Mouse (Mus musculus) stomach, embryonic 16.5 days (tissue): ENCODE measurements at regions not wholly inside any gene's neighbourhood (a gene's known extent, or its start where the extent isn't known, plus 50 kb on each side); places are given as distances from the start of the nearest gene placed in this dataset.

Experiments
- ATAC-seq: fragments of 200-750 bp; cut with Nextera tagmentation; 2 replicates; pipeline ENCODE4 v1.8.0; 2017; ENCODE audit warnings: moderate number of reproducible peaks, moderate TSS enrichment; ENCODE audit not compliant: insufficient read depth, low FRiP score
- H3K27ac ChIP-seq: fragments of 300-500 bp; sonication (generic); 2 replicates; pipeline ENCODE4 v1.5.1; 2014; ENCODE audit warnings: low read length
- H3K27me3 ChIP-seq: fragments of 300-500 bp; sonication (generic); 2 replicates; pipeline ENCODE4 v1.6.1; 2014; ENCODE audit warnings: low read length, control low read depth, mixed read lengths; ENCODE audit not compliant: control insufficient read depth, insufficient read depth
- H3K36me3 ChIP-seq: fragments of 300-500 bp; sonication (generic); 2 replicates; pipeline ENCODE4 v1.6.1; 2014; ENCODE audit warnings: low read length; ENCODE audit not compliant: control insufficient read depth, insufficient read depth
- H3K4me1 ChIP-seq: fragments of 300-500 bp; sonication (generic); 2 replicates; pipeline ENCODE4 v1.6.1; 2014; ENCODE audit warnings: low read length, control low read depth, mixed read lengths; ENCODE audit not compliant: control insufficient read depth, insufficient read depth
- H3K4me2 ChIP-seq: fragments of 300-500 bp; sonication (generic); 2 replicates; pipeline ENCODE4 v1.6.1; 2014; ENCODE audit warnings: low read depth, low read length, mixed read lengths
- H3K4me3 ChIP-seq: fragments of 300-500 bp; sonication (generic); replicated peaks from 2 replicates; pipeline ENCODE4 v1.5.1; 2014; ENCODE audit warnings: mild to moderate bottlenecking, low read length
- H3K9ac ChIP-seq: fragments of 300-500 bp; sonication (generic); 2 replicates; pipeline ENCODE4 v1.6.1; 2014; ENCODE audit warnings: low read length
- H3K9me3 ChIP-seq: fragments of 300-500 bp; sonication (generic); replicated peaks from 2 replicates; pipeline ENCODE4 v1.6.1; 2016; ENCODE audit warnings: low read length, control low read depth; ENCODE audit not compliant: control insufficient read depth
- WGBS: fragments of 180-500 bp; shearing (Covaris S2); extraction: QIAGEN DNeasy Blood & Tissue Kit; methylation state at CpG from one replicate; pipeline ENCODE4 v1.1.7; 2014; 5-methylcytosine and 5-hydroxymethylcytosine counted together

GRCm38 (mm10) chr12:24769156-24769555 lies 61.1 kb downstream of the Rrm2 start:
- 93% methylated on average over 1 of the region's 1 CpGs for WGBS
- H3K27ac ChIP-seq: no peak overlapping the region
- H3K36me3 ChIP-seq: no peaks in the 10 kb centered on the region
- no peaks in the 10 kb centered on the region for H3K27me3 ChIP-seq
- no peak overlapping the region for H3K9ac ChIP-seq
- H3K4me1 ChIP-seq: no peaks in the 10 kb centered on the region
- H3K4me3 ChIP-seq: no peak overlapping the region
- no peak overlapping the region for H3K4me2 ChIP-seq
- ATAC-seq: no peak
- H3K9me3 ChIP-seq: no peaks in the 10 kb centered on the region

GRCm38 (mm10) chr12:24772807-24773206 lies 57.9 kb upstream of the Mboat2 start:
- Histone ChIP-seq H3K4me2 (no peak overlapping the region), H3K9ac (no peak overlapping the region), H3K36me3 (no peaks in the 10 kb centered on the region), H3K4me3 (no peak overlapping the region), H3K27me3 (no peaks in the 10 kb centered on the region), H3K27ac (no peak overlapping the region), H3K4me1 (no peaks in the 10 kb centered on the region), H3K9me3 (no peaks in the 10 kb centered on the region)
- WGBS: 67% methylated on average over 6 of the region's 6 CpGs
- ATAC-seq: no peak

- H3K27me3 ChIP-seq: no peaks in the 10 kb centered on the region
- no peaks in the 10 kb centered on the region for H3K36me3 ChIP-seq
- H3K4me1 ChIP-seq: peaks cover 7% of the 10 kb centered on the region; the same call in 1 of the 2 replicates
- H3K4me2 ChIP-seq: no peak overlapping the region
- ATAC-seq: no peak
- H3K9me3 ChIP-seq: no peaks in the 10 kb centered on the region
- H3K27ac ChIP-seq: no peak overlapping the region
- H3K4me3 ChIP-seq: no peak overlapping the region
- WGBS: 90% methylated on average over 2 of the region's 2 CpGs
- no peak overlapping the region for H3K9ac ChIP-seq
Observed at GRCm38 (mm10) chr12:24777761-24778160, 52.9 kb upstream of the Mboat2 start.

GRCm38 (mm10) chr12:24778876-24779275 lies 51.8 kb upstream of the Mboat2 start:
- H3K4me1 ChIP-seq: peaks cover 7% of the 10 kb centered on the region; the same call in 1 of the 2 replicates
- no peak overlapping the region for H3K27ac ChIP-seq
- ATAC-seq: no peak
- H3K4me2 ChIP-seq: no peak overlapping the region
- 87% methylated on average over 2 of the region's 2 CpGs for WGBS
- H3K36me3 ChIP-seq: no peaks in the 10 kb centered on the region
- H3K9me3 ChIP-seq: no peaks in the 10 kb centered on the region
- no peaks in the 10 kb centered on the region for H3K27me3 ChIP-seq
- no peak overlapping the region for H3K4me3 ChIP-seq
- H3K9ac ChIP-seq: no peak overlapping the region

- no peaks in the 10 kb centered on the region for H3K36me3 ChIP-seq
- peaks cover 7% of the 10 kb centered on the region; the same call in 1 of the 2 replicates for H3K4me1 ChIP-seq
- H3K27ac ChIP-seq: peak overlapping the region; percentile 2; the same call in 1 of the 2 replicates
- 27% methylated on average over 3 of the region's 3 CpGs for WGBS
- no peak overlapping the region for H3K4me3 ChIP-seq
- no peaks in the 10 kb centered on the region for H3K9me3 ChIP-seq
- H3K27me3 ChIP-seq: no peaks in the 10 kb centered on the region
- H3K4me2 ChIP-seq: no peak overlapping the region
- ATAC-seq: no peak
- H3K9ac ChIP-seq: no peak overlapping the region
Observed at GRCm38 (mm10) chr12:24780574-24780973, 50.1 kb upstream of the Mboat2 start.
